Mouse (Mus musculus) heart, adult 18-20 months (tissue): ENCODE data around the gene Plek2. TPM values are rescaled to one million over a fixed set of nuclear protein-coding genes. Genes with fewer than 3 reads are reported as not detected.

ENCODE experiments used
- DNase-seq, 2 experiments: peaks; one replicate each; pipeline ENCODE4 v3.0.0; 2021 to 2022; ENCODE audit warnings: mixed read lengths in 1 of 2
- total RNA-seq, 2 experiments: library from RNA; stranded (reverse); gene quantifications; 2 replicates each; pipeline ENCODE4 v1.2.3; 2021

Plek2 gene
- total RNA-seq, 2 experiments from 2014 or later, result 0.17 to 0.46 TPM

- DNase-seq, result peak in 1 of 2 experiments; percentile 24
Measured at GRCm38 (mm10) chr12:78910684-78911461, 4.1 kb upstream of the Plek2 start.

DNA sequence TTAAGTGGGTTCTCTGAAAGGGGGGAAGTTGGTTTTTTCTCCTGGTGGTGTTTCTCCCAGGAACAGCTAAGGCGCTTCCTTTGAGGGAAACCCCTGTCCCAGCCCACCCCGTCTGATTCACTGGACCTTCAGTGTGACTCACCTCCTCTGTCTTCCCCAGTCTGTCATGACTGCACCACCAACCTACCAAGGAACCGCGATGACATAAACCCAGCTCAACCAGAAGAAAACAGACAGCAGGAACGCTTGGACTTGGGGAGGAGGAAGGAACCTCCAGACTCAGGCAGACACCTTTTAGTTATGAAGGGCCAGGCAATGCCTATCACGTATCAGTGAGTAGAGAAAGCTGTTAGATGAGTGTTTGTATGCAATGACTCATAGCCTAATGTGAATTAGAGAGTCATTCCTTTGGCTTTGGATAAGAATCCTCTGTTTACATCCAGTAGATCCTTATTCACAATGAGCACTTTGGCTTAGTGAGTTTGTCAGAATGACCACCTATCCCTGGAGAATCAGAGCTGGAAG is 1.4 kb upstream of the Plek2 start:
- no peak for DNase-seq

- no peak for DNase-seq
Measured at GRCm38 (mm10) chr12:78904499-78904898, 2.3 kb downstream of the Plek2 start.

DNA sequence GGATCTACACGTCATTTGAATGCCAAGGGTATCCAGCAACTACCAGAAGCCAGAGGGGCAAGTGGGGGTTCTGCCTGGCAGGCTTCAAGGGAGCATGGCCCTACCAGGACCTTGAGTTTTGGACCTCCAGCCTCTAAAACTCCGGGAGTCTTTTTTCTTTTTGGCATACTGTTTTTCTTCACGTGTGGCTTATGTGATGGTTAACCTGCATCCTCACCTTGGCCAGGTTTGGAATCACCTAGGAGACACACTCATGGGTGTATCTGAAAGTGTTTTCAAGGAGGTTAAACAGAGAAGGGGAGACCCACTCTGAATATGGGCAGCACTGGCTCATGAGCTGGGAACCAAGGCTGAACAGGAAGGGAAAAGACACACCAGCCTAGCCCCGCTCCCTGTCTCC is 3.5 kb downstream of the Plek2 start:
- DNase-seq, result no peak

GRCm38 (mm10) chr12:78901467-78901866 is 5.3 kb downstream of the Plek2 start:
- no peak for DNase-seq

GRCm38 (mm10) chr12:78897861-78898260 is 8.9 kb downstream of the Plek2 start:
- DNase-seq, result no peak

GRCm38 (mm10) chr12:78891149-78891548 is 15.6 kb downstream of the Plek2 start:
- DNase-seq, result no peak

DNA sequence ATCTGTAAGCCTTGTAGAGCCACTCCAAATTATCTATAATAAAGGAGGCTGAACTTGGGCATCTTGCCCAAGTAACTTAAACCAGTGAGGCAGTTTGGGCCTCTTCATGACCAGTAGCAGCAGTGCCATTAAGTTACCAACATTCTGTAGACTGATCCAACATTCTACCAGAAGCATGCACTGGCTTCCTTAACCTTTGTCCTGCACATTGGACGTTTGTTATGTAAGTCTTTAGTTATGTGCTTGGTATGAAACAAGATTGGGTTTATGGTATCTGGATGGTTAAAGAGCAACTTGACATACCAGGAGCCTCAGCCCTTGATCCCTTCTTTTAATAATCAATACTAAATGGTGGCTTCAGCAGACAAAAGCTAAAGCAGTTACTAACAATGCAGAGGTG is 16.7 kb downstream of the Plek2 start:
- no peak for DNase-seq

- DNase-seq, result no peak
Measured at GRCm38 (mm10) chr12:78874581-78874980, 32.2 kb downstream of the Plek2 start.

GRCm38 (mm10) chr12:78868115-78868514 is 38.6 kb downstream of the Plek2 start:
- DNase-seq, result no peak

DNA sequence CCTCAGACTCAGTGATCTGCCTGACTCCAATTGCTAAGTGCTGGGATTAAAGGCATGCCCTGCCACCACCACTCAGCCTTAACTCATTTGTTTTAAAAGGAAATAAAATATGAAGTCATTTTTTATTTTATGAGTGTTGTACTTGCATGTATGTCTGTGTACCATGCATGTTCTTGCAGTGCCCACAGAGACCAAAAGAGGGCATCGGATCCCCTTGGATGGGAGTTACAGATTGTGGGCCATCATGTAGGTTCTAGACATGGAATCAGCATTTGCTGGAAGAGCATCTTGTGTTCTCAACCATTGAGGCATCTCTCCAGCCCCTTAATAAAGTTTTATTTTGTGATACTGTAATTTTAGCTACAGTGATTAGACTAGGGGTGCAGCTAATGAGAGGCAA is 41.3 kb downstream of the Plek2 start:
- peak in 1 of 2 experiments; percentile 19 for DNase-seq

DNA sequence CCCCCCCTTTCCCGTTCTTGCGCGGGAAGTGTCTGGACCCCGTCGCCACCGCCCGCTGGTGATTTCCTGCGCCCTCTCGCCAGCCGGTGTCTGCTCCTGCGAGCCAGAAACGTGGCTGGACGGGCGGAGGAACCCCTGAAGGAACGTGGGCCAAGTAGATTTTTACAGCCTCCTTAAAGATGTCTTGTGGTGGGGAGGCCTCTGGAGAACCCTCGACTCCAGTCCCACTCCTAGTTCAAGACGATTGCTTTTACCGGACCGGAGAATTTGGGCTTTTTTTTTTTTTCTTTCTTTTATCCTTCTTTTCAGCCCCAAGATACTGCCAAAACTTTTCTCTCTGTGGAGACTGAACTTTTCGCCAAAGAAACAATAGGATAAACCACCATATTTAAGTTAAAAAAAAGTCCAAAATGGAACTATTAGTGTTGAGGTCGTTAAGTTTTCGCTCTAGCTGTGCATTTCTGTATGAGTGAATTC is 44.5 kb downstream of the Plek2 start:
- no peak for DNase-seq

- DNase-seq, result peak; percentile 98 to 99
Measured at GRCm38 (mm10) chr12:78861496-78862253, 45.1 kb downstream of the Plek2 start, which contains the start of the genes Atp6v1d and Eif2s1. Gene Atp6v1d, minus strand, starts transcription at chr12:78861638. Gene Eif2s1, plus strand, starts transcription at chr12:78861819.

DNA sequence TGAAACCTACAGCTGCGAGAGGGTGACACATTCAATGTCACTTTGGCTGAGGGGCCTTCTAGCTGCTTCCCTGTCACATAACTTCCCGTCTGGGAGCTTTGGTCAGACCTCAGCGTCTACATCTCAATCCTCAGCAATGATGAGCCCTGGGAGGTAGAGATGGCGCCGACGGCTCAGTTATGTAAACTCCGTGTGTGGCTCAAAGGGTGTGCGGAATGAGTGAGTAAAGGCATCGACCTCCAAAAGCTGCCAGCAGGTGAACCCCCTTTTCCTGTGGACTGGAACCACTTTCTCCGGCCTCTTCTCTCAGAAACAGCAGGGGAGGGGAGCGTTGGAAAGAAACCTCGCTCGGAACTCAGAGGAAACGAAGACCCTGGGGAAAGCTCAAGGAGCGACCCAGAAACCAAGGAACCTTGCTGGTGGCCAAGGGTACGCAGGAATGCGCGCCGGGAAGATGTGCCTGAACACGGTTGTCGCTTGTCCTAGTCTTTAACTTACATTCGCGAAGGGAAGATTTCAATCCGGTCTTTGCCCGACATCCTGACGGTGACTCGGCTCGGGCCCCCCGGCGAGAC is 45.8 kb downstream of the Plek2 start:
- DNase-seq, result no peak

- no peak for DNase-seq
Measured at GRCm38 (mm10) chr12:78848246-78848645, 58.5 kb downstream of the Plek2 start.

GRCm38 (mm10) chr12:78842429-78842828 is 64.3 kb downstream of the Plek2 start:
- DNase-seq, result no peak

DNA sequence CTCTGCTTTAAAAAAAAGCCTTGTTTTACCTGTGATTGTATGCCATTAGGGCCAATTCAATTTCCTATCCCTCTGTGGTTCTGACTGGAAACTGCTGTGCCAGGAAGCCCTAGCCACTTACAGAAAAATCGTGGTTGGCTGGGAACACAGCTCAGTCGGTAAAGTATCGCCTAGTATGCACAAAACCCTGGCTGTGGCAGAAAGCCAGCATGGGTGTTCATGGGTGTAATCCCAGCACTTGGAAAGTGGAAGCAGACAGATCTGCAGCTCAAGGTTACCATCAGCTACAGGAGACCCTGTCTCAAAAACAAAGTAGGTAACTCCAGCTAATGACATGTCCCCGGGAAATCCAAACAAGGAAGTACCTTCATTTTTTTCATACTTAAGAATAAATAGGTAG is 66.9 kb downstream of the Plek2 start:
- DNase-seq, result no peak

Other genes with a start within 250 kb of the Plek2 start
- gene Fam71d, start 215.4 kb downstream of the Plek2 start, total RNA-seq, result not detected
- gene Mpp5, start 158.1 kb downstream of the Plek2 start, total RNA-seq, result 10 to 100 TPM; 12.7 to 14.9 TPM
- gene Atp6v1d, start 45.3 kb downstream of the Plek2 start, total RNA-seq, result 10 to 100 TPM; 82.5 to 86.7 TPM
- gene Eif2s1, start 45.1 kb downstream of the Plek2 start, total RNA-seq, result 10 to 100 TPM; 48.4 to 54.6 TPM
- gene Tmem229b, start 100.7 kb upstream of the Plek2 start, total RNA-seq, result 1 to 10 TPM; 3.6 to 4.3 TPM
- gene Plekhh1, start 122.2 kb upstream of the Plek2 start, total RNA-seq, result 1 to 10 TPM; 1.2 to 2.5 TPM
- 1 to 10 TPM; 2.9 to 3.0 TPM for gene Pigh, start 182.7 kb upstream of the Plek2 start, total RNA-seq
- gene Arg2, start 223.8 kb upstream of the Plek2 start, total RNA-seq, result not detected